Mouse (Mus musculus) intestine, embryonic 14.5 days (tissue): ENCODE measurements around the gene Cacnb1. TPM values are rescaled to one million over a fixed set of nuclear protein-coding genes. Genes with fewer than 3 reads are reported as not detected.

Experiments
- ATAC-seq: fragments of 200-750 bp; cut with Nextera tagmentation; replicated peaks from 2 replicates; pipeline ENCODE4 v1.8.0; 2017; ENCODE audit warnings: low read depth, moderate number of reproducible peaks, moderate TSS enrichment, moderate library complexity; ENCODE audit not compliant: low FRiP score, low TSS enrichment
- DNase-seq: peaks from one replicate; pipeline ENCODE4 v3.0.0-alpha.2; 2018; ENCODE audit warnings: low spot score
- H3K27ac ChIP-seq: fragments of 300-500 bp; sonication (generic); 2 replicates; pipeline ENCODE4 v1.5.1; 2014; ENCODE audit warnings: low read depth, mild to moderate bottlenecking, control low read depth
- H3K27me3 ChIP-seq: fragments of 300-500 bp; sonication (generic); replicated peaks from 2 replicates; pipeline ENCODE4 v1.6.1; 2014; ENCODE audit warnings: low read length, control low read depth; ENCODE audit not compliant: control insufficient read depth, insufficient read depth
- H3K36me3 ChIP-seq: fragments of 300-500 bp; sonication (generic); 2 replicates; pipeline ENCODE4 v1.6.1; 2014; ENCODE audit warnings: low read length, control low read depth; ENCODE audit not compliant: control insufficient read depth, insufficient read depth
- H3K4me1 ChIP-seq: fragments of 300-500 bp; sonication (generic); replicated peaks from 2 replicates; pipeline ENCODE4 v1.6.1; 2014; ENCODE audit warnings: low read length, control low read depth, mixed read lengths; ENCODE audit not compliant: control insufficient read depth, insufficient read depth
- H3K4me2 ChIP-seq: fragments of 300-500 bp; sonication (generic); 2 replicates; pipeline ENCODE4 v1.6.1; 2014; ENCODE audit warnings: low read length
- H3K4me3 ChIP-seq: fragments of 300-500 bp; sonication (generic); 2 replicates; pipeline ENCODE4 v1.5.1; 2014; ENCODE audit warnings: low read depth, low read length, control low read depth, mixed read lengths
- H3K9ac ChIP-seq: fragments of 300-500 bp; sonication (generic); 2 replicates; pipeline ENCODE4 v1.6.1; 2014; ENCODE audit warnings: mild to moderate bottlenecking, low read length
- H3K9me3 ChIP-seq: fragments of 300-500 bp; sonication (generic); 2 replicates; pipeline ENCODE4 v1.6.1; 2016; ENCODE audit warnings: low read length, control low read depth; ENCODE audit not compliant: control insufficient read depth
- WGBS: fragments of 180-500 bp; shearing (Covaris S2); extraction: QIAGEN DNeasy Blood & Tissue Kit; methylation state at CpG from one replicate; pipeline ENCODE4 v1.1.7; 2014; 5-methylcytosine and 5-hydroxymethylcytosine counted together
- polyA plus RNA-seq: library from polyadenylated mRNA; unstranded; fragments of >200 nt; fragmentation: Nextera tagmentation; extraction: Ambion mirVana; gene quantifications from 2 replicates; pipeline ENCODE4 v1.2.1, GENCODE M21; 2014

Gene Cacnb1
- polyA plus RNA-seq, 1 experiment from 2014 or later, result 7.5 TPM

DNA sequence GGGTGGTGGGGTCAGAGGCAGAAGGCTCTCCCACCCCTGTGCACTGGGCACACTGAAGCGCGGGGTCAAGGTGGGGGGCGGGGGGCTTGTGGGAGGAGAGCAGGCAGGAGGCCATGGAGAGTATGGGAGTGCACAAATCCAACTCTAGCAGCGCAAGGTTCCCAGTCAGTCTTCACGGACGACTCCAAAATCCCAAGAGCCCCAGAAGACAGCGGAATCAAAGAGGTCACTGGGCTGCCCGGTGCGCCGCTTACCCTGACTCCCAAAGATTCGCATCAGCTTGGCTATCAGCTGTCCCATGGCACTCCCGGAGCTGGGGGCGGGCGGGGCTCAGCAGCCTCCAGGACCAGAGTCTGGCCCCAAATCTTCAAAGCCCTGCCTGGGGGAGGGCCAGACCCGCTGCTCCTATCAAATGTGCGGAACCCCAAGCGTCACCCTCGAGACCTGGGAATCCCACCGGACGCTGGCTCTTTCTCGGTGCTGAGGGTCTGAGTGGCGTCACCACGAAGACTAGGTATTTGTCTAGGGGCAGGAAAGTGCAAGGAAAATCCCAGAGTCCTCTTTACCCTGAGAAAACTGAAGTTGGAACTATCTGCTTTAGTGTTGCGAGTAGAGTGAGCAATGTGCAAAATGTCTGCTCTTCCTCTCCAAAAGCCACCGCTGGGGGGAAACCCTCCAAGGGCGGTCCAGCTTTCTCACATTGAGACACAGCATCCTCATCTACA is 27.1 kb downstream of the Cacnb1 start, which contains the start of gene Arl5c:
Gene Arl5c, minus strand, starts transcription at position 618 of the 725 bp plus-strand sequence.
- peak; percentile 48; the same call in 1 of the 2 replicates for ATAC-seq
- 2% methylated on average over 26 of the region's 26 CpGs for WGBS

DNA sequence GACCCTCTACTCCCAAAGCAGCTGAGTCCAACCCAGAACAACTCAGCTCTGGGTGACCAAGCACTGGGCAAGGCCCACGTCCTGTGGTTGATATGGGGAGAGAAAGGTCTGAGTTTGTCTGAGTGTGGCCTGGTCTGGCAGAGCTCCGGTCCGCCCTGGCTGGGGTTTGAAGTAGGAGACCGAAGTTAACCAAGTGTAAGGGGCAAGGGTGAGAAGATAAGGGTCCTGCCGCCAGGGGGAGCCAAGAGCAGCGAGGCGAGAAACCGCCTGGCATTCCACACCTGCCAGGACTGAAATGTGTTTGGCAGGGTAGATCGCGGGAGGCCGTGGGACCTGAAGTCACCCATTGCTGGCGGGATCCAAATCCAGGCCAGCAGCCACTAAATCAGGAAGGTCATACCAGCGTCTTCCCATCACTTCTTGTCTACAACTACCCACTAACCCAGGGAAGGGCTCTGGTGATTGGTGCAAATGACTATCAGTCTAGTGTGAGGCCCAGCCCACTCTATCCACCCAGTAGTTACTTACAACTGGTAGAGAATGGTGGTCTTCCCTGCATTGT is 28.2 kb downstream of the Cacnb1 start:
- peak overlapping the region; percentile 37; the same call in 1 of the 2 replicates for H3K9ac ChIP-seq
- H3K4me3 ChIP-seq, result peak overlapping the region; percentile 43
- 5% methylated on average over 13 of the region's 13 CpGs for WGBS
- no peaks in the 10 kb centered on the region for H3K36me3 ChIP-seq
- no peaks in the 10 kb centered on the region for H3K9me3 ChIP-seq
- ATAC-seq (peak; percentile 43; the same call in 1 of the 2 replicates), DNase-seq (peak; percentile 86)
- peak overlapping the region; percentile 94 for H3K4me2 ChIP-seq
- H3K4me1 ChIP-seq, result peaks cover 13% of the 10 kb centered on the region; the same call in 1 of the 2 replicates
- no peak overlapping the region for H3K27ac ChIP-seq
- no peaks in the 10 kb centered on the region for H3K27me3 ChIP-seq

More for the DNA sequence above, 27.1 kb downstream of the Cacnb1 start, which contains the start of gene Arl5c:
- no peaks in the 10 kb centered on the region for H3K9me3 ChIP-seq
- H3K27me3 ChIP-seq, result peaks cover 3% of the 10 kb centered on the region; the same call in 1 of the 2 replicates
- H3K4me3 ChIP-seq, result peak within 1 kb of the TSS; percentile 43
- H3K9ac ChIP-seq, result peak within 1 kb of the TSS; percentile 37
- peak; percentile 80 for DNase-seq
- peak within 1 kb of the TSS; percentile 22; the same call in 1 of the 2 replicates for H3K27ac ChIP-seq
- peak within 1 kb of the TSS; percentile 94 for H3K4me2 ChIP-seq
- H3K4me1 ChIP-seq, result peaks cover 5% of the 10 kb centered on the region; the same call in 1 of the 2 replicates
- no peaks in the 10 kb centered on the region for H3K36me3 ChIP-seq

DNA sequence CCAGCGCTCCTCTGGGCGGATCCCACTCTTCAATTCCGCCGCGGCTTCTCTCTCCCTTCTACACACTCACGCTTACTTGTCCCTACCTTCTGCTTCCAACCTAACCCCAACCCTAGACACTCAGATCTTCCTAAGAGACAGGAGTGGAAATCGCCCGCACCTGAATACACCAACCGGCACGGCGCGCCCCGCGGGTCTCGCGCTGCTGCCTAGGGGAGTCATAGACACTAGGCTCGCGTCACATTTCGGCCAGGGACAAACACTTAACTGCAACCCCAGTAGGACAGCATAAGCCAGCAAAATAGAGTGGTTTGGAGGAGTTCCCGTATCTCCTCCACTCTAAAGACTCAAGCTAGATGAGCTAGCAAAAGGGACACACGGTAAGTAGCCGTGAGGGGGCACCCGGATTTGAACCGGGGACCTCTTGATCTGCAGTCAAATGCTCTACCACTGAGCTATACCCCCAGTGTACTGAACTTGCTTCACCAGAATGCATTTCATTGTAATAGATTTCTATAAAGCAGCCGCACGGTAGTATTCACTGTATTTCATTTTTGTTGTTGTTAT is 34.2 kb downstream of the Cacnb1 start:
- peak overlapping the region; percentile 77 for H3K27ac ChIP-seq
- WGBS, result 0% methylated on average over 26 of the region's 26 CpGs
- H3K4me3 ChIP-seq, result peak overlapping the region; percentile 67
- H3K9me3 ChIP-seq, result no peaks in the 10 kb centered on the region
- no peaks in the 10 kb centered on the region for H3K36me3 ChIP-seq
- peak overlapping the region; percentile 69 for H3K9ac ChIP-seq
- peaks cover 25% of the 10 kb centered on the region for H3K27me3 ChIP-seq
- peak overlapping the region; percentile 66 for H3K4me2 ChIP-seq
- H3K4me1 ChIP-seq, result peaks cover 14% of the 10 kb centered on the region
- peak; percentile 85 for ATAC-seq
- DNase-seq, result peak; percentile 94

DNA sequence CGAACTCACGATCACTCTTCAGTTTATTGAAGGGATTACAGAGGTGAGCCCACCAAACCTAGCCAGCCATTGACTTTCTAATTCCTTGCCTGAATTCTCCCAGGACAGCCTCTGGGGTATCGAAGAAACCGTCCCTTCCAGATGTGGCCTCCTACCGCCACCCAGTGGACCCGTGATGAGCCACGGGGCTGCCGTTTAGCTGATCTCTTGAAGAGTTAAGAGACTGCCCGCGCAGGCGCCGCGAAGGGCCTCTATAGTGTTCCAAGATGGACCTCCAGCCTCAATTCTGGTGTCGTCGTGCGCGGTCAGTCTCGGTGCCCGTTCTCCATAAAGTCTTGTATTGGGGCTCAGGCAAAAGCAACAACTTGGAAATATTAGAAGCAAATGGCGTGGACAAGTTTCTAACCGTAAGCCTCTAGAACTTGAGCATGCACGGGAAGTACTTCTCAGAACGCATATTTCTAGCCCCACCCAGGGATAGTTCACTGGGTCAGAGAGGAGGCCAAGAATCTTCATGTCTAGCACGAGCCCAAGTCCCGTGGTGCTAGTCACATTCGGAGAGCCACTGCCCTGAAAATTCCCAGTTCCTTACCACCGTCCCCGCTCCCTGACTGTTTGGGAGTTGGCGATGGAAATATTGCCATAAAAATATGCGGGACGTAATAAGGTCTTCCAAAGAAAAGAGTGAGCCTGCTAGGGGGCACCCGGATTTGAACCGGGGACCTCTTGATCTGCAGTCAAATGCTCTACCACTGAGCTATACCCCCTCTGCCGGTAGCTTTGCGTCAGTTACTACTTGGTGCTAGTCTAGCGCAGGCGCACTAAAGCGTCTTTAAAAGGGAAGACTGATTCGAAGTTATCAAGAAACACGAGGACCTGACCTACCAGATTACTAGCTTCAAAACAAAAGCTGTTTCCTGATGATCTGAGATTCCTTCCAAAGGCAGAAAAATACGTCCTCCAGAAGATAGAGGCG is 35.0 kb downstream of the Cacnb1 start:
- DNase-seq (peak; percentile 100), ATAC-seq (peak; percentile 83)
- Histone ChIP-seq H3K27me3 (peaks cover 25% of the 10 kb centered on the region), H3K9ac (peak overlapping the region; percentile 69), H3K27ac (peak overlapping the region; percentile 77), H3K36me3 (no peaks in the 10 kb centered on the region), H3K9me3 (no peaks in the 10 kb centered on the region), H3K4me3 (peak overlapping the region; percentile 67), H3K4me2 (peak overlapping the region; percentile 66), H3K4me1 (peaks cover 14% of the 10 kb centered on the region)
- under 1% methylated on average over 42 of the region's 42 CpGs for WGBS

DNA sequence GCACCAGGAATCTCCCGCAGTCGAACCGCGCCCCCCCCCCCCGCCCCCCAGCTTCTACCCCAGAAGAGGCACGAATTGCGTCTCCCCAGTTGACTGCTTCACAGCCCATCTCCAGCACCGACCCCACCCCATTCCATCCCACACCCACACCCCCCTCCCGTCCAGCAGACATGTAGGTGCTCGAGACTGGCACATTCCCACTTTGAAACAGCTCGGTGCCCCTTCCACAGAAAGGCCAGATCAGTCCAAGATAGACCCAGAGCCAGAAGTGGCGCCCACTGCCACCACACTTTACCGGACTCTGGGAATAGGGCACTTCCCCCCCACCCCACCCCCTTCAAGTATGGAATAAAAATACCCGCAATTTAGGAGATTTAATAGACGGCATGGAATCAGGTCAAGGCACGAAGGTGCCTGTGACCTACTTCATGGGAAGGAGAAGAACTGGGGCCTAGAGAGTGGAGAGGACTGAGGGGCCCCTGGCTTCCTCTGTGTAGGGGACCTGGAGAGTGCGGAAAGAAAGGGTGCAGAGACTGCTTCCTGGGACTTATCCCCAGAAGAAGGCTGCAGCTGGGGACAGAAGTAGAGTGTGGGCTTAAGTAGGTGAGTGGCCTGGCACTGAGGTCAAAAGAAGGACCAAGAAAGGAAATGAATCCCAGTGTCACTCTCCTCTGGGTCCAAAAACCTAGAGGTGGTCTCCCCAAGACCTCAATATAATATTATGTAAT is 35.9 kb downstream of the Cacnb1 start:
- H3K4me1 ChIP-seq, result peaks cover 14% of the 10 kb centered on the region
- 30% methylated on average over 14 of the region's 17 CpGs for WGBS

DNA sequence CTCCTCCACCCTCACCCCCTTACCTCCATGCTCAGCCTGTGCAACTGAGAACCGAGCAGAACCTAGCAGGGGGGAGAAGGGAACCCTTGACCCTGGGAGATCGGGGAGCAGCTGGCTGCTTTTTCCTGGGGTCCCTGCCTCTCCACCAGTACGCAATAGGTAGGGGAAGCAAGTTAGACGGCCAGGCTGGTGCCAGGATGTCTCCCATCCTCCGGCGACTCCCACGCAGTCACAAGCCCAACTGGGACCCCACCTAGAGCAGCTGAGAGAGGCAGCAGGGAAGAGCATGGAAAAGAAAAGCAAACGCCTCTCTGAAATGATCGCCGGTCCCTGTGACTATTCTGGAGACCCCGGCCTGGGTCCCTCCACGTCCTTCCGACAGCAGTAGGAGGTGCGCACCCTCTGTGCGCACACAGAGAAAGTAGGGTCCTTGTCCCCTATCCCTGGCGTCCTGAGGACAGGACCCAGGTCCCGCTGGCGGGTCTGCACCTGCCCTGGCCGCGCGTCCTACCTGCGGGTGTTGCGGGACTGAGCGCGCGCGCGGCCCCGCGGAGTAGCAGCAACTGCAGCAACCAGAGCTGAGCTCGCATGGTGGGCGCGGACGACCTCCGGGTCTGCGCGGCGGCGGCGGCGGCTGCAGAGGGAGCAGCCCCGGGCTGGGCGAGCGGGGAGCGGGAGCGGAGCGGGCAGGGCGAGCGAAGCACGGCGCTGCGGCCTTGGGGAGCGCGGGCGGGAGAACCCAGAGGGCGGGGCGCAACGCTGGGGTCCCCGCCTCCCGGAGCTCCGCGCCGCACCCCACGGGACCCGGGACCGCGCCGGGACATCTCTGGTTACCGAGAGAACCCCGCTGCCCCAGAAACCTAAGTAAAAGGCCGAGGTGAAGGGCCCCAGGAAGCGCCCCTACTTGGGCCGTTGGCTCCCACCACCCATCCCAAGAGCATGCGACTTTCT is 36.8 kb downstream of the Cacnb1 start, which contains the start of gene Plxdc1:
Gene Plxdc1, minus strand, starts transcription at position 718 of the 951 bp plus-strand sequence.
- peak within 1 kb of the TSS; percentile 67 for H3K4me3 ChIP-seq
- peak within 1 kb of the TSS; percentile 43 for H3K9ac ChIP-seq
- H3K4me1 ChIP-seq, result peaks cover 14% of the 10 kb centered on the region
- H3K27me3 ChIP-seq, result peaks cover 25% of the 10 kb centered on the region
- no peaks in the 10 kb centered on the region for H3K36me3 ChIP-seq
- H3K4me2 ChIP-seq, result peak within 1 kb of the TSS; percentile 79
- WGBS, result 2% methylated on average over 61 of the region's 74 CpGs
- no peak for ATAC-seq
- no peak within 1 kb of the TSS for H3K27ac ChIP-seq
- no peaks in the 10 kb centered on the region for H3K9me3 ChIP-seq
- peak; percentile 71 for DNase-seq

More for the DNA sequence above, 35.9 kb downstream of the Cacnb1 start:
- peaks cover 25% of the 10 kb centered on the region for H3K27me3 ChIP-seq
- ATAC-seq (no peak), DNase-seq (peak; percentile 73)
- peak overlapping the region; percentile 79 for H3K4me2 ChIP-seq
- no peak overlapping the region; the same call in 1 of the 2 replicates for H3K9ac ChIP-seq
- H3K36me3 ChIP-seq, result no peaks in the 10 kb centered on the region
- H3K4me3 ChIP-seq, result peak overlapping the region; percentile 67
- no peak overlapping the region for H3K27ac ChIP-seq
- no peaks in the 10 kb centered on the region for H3K9me3 ChIP-seq

DNA sequence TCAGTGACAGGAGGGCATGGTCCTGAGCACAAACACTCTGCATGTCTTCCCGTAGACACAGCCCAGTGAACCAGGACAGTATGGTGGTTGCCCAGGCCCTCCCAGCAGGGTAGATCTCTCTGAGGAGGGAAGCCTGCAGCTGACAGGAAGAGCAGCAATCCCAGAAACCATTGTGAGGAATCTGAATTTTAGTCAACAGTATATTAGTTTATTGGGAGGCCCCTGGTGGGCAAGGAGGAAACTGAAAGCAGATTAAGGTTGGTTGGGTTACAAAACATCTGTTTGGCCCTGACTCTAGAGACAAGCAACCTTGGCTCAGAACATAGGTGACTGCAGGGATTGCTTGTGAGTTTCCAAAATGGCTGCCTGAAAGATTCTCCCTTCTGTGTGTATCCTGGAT is 38.9 kb downstream of the Cacnb1 start:
- DNase-seq (no peak), ATAC-seq (no peak)
- H3K27me3 ChIP-seq, result peaks cover 25% of the 10 kb centered on the region
- no peaks in the 10 kb centered on the region; the same call in none of the 2 replicates for H3K4me1 ChIP-seq
- no peaks in the 10 kb centered on the region for H3K36me3 ChIP-seq
- 83% methylated on average over 1 of the region's 1 CpGs for WGBS
- no peak overlapping the region for H3K4me3 ChIP-seq
- H3K9me3 ChIP-seq, result no peaks in the 10 kb centered on the region
- no peak overlapping the region for H3K4me2 ChIP-seq
- H3K9ac ChIP-seq, result no peak overlapping the region
- H3K27ac ChIP-seq, result no peak overlapping the region
